Mouse (Mus musculus) heart, postnatal 10 days (tissue): Measurements from ENCODE around the gene Pkig. TPM values are rescaled to one million over a fixed set of nuclear protein-coding genes. Genes with fewer than 3 reads are reported as not detected.
"Not testable (repeated sequence)": the region's sequence is repeated elsewhere in the genome, so short reads cannot be mapped to it uniquely, and the experiment has no call there.

Experiments used
- DNase-seq, 2 experiments: peaks; one replicate each; pipeline ENCODE4 v3.0.0; 2021
- intact Hi-C: fragments of 180-260 bp; cut with DNase I; formaldehyde crosslinking; loops from one replicate; pipeline ENCODE4 v1.15.1; 2025
- total RNA-seq, 2 experiments: library from RNA; stranded (reverse); gene quantifications; 2 replicates each; pipeline ENCODE4 v1.2.3; 2021

Pkig gene
- total RNA-seq = 100 to 1,000 TPM; 177 to 195 TPM

DNA sequence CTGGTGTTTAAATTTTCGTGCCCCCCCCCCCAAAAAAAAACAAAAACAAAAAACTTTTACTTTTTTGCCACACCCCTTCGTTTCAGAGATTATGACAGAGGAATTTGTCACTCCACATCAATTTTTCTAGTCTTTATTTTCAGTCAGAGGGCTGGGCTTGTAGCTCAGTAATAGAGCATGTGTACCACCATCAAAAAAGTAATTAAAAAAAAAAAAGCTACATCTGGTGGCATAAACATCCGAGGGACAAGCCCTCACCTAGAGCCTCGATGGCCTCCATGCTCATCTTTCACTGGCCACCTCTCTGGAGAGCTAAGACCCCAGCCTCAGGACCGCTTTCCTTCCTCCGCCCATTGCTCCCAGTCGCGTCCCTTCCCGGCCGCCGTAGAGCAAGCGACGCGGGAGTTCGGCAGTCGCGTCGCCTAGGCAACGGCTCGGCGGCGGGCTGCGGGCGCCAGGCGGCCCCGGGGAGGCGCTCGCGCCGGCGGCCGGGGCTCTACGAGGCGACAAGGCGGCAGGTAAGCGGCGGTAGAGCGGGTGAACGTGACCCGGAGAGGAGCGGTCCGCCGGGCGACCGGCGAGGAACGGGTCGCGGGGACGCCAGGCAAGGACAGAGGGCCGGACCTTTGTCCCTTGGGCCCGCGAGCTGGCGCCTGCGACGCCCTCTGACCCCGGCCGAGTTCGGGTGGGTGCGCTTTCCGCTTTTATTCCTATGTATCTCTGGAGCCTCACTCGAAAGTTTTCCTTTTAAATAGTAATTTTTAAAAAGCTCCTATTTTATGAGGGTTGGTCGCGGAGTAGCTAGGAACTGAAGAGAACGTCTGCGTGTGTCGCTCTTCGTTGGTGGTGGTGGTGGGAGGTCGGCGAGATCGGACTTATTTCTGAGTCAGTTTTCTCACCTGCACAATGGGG, at the start of gene Pkig:
Gene Pkig, plus strand, starts transcription at position 412 of the 912 bp plus-strand sequence.
- intact Hi-C loops = loop anchor here (2.0 kb wide), 2 partner anchors 37 to 59 kb away; no protein-coding TSS in a partner anchor
- peak; percentile 91 to 92 for DNase-seq

DNA sequence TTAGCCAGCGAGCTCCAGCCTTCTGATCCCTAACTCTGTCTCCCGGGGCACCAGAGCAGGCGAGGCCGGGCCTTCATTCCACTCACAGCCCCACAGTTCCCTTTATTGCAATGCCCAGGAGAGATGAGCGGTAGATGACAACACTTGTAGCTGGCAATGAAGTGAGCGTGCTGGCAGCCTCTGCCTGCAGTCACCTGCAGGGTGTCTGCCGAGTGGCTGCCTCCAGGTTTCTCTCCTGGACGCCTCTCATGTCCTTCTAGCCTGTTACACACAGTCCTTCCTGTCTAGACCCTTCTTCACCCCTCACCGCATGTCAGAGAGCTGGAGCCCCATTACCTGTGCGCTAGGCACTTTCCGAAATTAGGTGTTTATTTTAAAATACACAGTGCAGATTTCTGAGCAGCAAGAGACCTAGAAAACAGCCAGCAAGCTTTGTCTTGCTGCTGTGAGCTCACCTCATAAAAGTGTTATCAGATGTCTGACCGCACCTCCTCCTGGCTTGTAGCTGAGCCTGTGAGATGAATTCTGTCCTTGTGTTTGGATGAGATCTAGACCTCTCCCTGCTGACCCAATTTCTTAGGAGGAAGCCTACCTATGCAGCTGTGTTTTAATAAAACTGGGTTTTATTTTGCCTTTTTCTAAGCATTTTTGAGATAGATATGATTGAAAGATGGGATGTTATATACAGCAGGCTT, 48.8 kb upstream of the Pkig start:
- DNase-seq = peak; percentile 33 to 37
- intact Hi-C loops = loop anchor here (10.0 kb wide), 1 partner anchor 175 kb away; no protein-coding TSS in a partner anchor

DNA sequence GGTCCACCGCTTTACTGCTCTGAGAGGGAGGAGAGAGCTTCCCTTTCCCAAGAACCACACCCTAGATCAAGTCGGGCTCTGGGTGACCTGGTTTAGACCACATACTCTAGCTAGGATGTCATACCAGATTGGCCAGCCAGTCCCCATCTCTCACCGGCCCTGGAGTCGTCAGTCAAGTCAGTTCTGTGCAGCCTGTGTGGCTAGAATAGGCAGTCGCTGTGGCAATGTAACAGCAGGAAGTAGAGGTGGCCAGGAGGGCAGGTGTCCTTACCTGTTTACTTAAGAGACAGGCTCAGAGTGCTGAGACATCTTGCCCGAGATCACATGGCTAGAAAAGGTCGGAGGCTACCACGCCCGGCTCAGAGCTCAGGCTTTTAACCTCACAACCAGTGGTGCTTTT, 47.0 kb upstream of the Pkig start:
- intact Hi-C loops = no loop called here

DNA sequence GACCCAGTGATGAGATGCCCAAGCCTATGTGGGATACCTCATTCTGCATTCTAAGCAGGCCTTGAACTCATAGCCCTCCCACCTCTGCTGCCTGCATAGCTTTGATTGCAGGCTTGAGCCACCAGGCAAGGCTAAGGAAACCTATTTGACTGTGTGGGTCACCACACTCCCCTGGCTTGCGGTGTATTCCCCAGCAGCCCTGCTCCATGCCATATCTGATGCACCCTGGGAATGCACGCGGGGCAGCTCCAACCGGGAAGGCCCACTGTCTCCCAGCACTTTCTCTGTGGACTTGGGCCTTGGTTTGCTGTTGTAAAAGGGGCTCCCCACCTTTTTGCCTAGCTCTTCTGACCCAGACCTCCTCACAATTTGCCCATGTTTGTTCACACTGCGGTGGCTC, 45.0 kb upstream of the Pkig start:
- intact Hi-C loops = no loop called here
- no peak for DNase-seq

More for the DNA sequence above, 47.0 kb upstream of the Pkig start:
- DNase-seq = no peak

DNA sequence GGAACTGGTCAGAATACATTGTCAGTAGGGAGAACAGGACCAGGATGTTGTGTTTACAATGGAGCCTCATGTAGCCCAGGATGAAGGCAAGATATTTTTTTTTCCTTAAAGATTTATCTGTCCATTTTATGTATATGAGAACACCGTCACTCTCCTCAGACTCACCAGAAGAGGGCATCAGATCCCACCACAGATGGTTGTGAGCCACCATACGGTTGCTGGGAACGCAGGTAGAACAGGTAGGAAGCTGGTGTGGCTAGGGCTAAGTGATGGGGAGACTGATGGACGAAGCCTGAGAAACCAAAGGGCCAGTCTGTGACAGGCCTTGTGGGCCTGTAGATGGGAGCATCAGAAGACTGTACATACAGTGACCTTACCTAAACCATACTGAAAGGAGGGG, 44.2 kb upstream of the Pkig start:
- intact Hi-C loops = no loop called here
- no peak for DNase-seq

DNA sequence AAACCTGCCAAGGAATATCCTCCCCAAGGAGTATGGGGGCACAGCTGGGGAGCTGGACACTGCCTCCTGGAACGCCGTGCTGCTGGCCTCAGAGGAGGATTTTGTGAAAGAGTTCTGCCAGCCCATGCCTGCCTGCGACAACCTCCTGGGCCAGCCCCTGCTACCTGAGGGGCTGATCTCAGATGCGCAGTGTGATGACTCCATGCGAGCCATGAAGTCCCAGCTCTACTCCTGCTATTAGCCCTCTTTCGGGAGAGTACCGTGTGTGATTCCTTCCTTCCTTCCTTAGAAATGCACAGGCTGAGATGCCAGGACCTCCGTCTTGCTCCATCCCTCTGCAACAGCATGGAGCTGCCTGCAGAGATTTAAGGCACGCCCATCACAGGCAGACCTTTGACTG, 42.8 kb upstream of the Pkig start:
- intact Hi-C loops = no loop called here
- DNase-seq = no peak

DNA sequence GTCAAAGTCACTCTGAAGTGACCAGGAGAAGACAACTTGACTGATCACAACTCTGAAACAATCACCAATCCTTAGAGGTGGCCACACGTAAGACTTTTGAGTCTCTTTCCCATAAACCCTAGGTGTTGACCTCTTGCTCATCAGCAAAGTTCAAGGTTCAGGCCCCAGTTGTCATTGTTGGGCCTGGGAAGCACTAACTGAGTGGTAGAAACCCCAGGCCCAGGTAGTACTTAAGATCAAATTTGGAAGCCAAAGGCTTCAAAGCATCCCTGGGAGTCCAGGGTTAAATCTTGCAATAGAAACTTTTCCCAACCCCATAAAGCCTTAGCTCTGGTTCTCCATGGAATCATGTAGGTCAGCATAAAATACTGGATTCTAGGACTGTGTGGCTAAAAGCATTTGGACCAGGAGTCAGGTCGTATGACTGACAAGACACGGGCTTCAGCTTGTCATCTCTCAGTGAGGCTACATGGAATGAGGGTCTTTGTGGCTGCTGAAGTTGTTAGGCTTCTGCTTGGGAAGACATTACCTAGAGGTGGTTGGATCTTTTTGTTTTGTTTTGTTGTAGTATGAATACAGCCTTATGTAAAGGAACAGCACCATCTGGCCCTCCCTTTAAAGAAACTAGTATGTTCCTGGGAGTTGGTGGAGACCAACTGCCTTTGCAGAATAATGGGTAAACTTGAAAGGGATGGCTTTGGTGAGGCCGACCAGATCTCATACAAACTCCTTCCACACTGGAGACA, 42.1 kb upstream of the Pkig start:
- intact Hi-C loops = no loop called here
- DNase-seq = no peak

DNA sequence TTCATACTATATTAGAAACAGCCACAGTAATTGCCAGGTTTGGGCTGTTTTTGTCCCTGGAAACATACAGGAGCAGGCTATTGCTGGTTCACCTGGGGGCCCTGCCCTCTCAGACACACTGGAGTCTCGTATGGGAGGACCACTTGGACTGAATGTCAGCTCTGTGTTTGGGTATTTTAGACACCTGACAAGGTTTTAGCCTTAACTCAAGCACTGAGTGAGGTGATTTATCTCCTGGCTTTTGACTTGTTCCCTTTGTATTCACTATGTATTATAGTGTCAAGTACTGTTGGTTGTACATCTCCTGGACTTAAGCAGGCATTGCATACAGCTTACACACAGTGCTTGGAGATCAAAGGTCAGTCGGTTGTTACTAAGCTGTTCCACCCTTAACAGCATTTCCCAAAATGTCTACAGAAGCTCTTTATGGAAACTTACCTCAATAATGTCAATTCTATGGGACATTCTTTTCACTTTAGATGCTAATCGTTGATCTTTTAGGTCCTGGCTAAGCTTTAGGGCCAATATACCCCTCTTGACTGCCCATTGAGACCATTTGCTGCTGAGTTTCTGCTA, 41.4 kb upstream of the Pkig start:
- no peak for DNase-seq
- intact Hi-C loops = no loop called here

DNA sequence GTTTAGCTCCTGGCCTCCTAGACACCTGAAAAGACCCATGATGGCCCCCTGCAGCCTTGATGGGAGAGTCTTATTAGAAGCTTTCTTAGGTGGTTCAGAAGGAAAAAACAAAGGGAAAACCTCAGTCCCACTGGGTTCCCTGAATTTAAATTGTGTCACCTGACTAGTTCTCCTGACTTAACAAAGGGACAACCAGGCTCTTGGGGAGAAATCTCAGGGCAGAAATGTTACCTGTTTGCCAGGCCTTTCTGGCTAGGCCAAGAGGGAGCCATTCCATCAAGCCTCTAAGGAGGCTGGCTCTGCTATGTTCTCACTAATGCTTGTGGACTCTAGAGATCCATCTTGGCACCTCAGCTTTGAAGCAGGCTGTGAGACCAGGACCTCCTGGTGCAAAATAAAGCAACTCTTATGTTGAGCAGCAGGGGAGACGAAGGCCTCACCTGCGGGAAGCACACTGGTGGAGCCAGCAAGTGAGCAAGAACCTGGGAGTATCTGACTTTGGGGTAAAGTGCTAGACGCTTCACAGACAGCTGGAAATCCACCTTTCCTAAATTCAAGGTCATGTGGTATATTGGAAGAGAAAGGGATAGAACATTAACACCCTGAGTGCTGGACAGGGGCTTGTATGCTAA, 40.8 kb upstream of the Pkig start:
- intact Hi-C loops = no loop called here
- no peak for DNase-seq

DNA sequence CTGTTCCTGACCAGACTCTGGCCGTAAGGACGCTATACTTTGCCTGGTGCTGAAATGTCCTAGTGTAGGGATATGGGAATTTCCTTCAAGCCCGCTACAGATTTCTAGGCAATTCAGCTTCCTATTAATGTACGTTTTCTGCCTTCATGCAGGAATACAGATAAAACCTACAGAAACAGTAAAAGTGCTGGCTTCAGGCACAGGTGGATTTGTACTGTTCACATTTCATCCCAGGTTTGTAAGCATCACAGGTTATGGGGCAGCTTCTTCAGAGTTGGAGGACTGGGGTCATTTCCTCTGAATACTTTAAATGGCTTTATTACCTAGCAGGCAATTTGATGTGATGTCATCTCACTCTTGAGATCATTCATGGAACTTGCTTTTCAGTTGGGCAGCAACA, 40.3 kb upstream of the Pkig start:
- intact Hi-C loops = no loop called here

DNA sequence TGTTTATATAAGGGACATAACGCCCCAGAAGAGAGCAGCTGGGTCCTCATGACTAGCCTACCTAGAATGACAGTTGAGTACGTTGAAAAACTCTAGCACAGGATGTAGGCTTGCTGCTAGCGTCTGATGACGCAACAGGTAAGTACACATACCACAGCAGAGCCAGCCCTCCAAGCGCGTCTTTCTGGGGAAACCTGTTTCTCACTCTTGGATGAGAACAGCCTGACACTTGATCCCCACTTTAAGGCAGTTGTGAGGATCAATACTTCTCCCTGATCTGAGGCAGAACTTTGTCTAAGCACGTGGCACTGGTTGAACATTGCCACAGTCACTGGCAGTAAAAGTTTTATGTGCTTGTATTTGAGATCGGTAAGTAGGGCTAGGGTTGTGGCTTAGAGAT, 37.7 kb upstream of the Pkig start:
- DNase-seq = no peak
- intact Hi-C loops = no loop called here

More for the DNA sequence above, 40.3 kb upstream of the Pkig start:
- no peak for DNase-seq

DNA sequence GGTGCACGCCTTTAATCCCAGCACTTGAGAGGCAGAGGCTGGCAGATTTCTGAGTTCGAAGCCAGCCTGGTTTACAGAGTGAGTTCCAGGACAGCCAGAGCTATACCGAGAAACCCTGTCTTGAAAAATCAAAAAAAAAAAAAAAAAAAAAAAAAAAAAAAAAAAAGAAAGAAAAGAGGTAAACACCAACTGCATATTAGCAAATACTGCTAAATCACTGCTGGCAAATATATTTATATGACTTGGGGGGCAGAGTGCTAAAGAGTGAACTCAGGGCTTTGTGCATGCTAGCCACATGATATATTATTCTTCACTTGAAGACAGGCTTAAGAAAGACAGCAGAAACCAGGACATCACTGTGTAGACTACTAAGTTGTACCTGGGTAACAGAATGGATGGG, 36.8 kb upstream of the Pkig start:
- DNase-seq, intact Hi-C loops: not testable (repeated sequence)

DNA sequence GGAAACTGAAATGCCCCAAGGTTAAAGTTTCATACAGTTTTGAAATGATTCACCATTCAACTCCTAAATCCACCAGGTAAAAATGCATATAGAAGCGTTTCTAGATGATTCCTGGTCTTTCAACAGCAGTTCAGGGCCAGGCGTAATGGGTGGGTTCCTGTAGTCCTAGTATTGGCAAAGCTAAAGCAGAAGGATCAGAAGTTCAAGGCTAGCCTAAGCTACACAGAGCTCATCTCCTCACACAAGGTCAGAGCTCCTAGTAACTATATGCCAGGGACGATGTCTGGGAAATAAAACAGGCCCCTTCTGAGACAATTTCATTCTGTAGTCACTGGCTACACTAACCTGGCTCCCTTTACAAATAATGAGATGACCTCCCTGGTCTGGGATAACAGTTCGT, 27.0 kb upstream of the Pkig start:
- no peak for DNase-seq
- intact Hi-C loops = no loop called here

DNA sequence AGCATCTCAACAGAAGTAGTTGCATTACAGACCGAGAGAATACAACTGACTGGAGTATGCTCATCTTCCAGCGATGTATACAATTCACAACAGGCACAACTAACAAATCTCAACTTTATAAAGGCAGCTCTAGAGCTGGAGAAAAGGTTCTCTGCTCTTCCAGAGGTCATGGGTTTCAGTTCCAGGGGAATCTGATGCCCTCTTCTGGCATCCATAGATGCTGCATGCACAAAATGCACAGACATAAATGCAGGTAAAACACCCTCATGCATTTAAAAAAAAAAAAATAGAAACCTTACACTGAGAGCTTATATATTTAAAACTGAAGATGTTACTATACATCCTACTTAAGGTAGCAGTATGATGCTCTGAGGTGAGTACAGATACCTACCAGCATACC, 26.5 kb upstream of the Pkig start:
- DNase-seq = no peak
- intact Hi-C loops = no loop called here

DNA sequence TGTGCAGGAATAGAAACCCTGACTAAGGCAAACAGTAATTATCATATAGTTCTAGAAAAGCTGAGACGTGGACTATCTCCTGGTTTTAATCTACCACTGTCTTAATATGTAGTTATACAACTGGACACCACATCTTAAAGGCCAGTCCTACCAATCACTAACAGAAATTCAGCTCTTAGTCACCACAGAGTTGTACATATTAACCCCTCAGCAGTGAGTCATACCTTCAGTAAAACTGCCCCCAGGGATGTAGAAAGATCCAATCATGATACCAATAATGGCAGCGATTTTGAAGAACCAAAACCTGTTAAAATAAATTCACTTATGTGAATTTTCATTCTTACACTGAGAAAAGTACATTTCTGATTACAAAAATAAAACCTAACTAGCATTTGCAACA, 24.0 kb upstream of the Pkig start:
- DNase-seq = no peak
- intact Hi-C loops = no loop called here

DNA sequence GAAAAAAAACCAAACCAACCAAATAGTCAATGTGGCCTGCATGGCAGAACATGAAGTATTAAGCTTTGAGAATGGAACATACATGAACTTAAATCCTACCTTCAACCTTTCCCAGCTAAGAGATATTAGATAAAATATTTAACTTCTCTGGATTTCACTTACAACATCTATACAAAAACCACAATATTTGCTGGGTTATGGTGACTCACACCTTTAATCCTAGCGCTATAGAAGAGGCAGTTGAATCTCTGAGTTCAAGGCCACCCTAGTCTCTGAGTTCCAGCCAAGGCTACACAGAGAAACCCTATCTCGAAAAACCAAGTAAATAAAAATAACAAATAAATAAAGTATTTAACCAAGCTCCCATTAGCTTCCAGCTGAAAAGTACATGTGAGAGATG, 22.1 kb upstream of the Pkig start:
- intact Hi-C loops = no loop called here
- no peak for DNase-seq

DNA sequence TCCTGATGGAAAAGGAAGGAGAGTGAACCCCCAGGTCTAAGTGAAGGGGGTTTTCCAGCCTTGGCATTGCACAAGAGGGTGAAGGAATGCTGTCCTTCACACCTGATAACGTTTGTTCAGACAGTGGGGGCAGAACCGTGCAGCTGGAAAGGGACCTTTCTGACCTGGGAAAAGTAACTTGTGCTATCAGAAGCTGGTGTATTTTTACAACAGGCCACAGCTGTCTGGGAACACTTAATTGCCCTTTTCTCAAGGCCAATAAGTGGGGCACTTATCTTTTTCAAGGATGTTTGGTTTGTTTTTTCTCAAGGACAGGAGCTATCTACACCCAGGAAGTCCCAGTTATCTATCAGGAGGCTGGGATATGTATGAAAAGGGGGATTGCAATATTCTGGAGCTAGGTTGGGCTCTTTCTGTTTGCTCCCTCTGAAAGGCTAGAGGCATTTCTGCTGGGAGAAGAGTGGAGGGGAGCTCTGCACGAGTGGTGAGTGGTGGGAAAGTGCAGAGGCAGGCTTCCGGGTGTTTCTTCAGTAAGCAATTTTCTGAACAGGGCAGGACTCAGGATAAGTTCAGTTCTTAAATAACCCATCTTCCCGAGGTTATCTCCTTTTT, 20.4 kb upstream of the Pkig start:
- intact Hi-C loops = no loop called here
- DNase-seq = no peak

DNA sequence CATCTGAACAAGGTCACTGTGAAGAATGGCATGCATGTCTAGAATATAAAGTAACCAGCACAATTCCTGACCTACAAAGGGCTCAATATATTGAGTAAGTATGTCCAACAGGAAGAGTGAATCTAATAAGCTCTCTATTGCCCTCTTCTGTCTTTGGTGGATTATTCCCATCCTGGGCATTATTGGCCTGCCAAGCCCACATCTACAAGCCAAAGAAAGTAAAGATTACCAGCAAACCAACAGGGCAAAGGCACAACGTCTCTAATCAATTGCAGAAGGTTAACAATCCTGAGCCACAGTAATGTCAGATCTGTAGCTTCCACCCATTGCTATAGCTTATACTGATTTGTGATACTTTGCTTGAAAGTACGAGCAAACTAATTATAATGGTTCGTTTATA, 17.7 kb upstream of the Pkig start:
- intact Hi-C loops = no loop called here
- DNase-seq = no peak

DNA sequence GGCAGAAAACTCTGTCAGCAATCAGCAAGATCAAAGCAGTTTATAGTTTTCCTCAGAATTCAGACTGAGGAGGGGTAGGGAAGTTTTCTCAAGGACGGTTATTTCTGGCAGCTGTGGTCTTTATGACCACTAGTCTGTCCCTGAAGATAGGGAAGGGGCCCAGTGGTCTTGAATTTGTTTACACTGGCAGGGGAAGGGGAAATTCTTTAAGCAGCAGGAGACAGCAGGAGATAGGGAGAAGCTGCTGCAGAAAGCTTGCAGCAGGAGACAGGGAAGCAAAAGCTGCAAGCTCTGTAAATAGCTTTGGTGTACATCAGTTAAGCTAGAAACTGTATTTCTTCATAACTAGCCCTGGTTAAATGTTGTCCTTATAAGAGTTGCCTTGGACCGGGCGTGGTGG, 16.5 kb upstream of the Pkig start:
- intact Hi-C loops = no loop called here
- DNase-seq = no peak
